Mouse (Mus musculus) stomach, postnatal 0 days (tissue): Measurements from ENCODE around the gene Cacng8. TPM values are rescaled to one million over a fixed set of nuclear protein-coding genes. Genes with fewer than 3 reads are reported as not detected.
A peak's percentile ranks its signal among the peaks of the same experiment; 100 is the strongest.
"Not testable (repeated sequence)": the region's sequence is repeated elsewhere in the genome, so short reads cannot be mapped to it uniquely, and the experiment has no call there.

ENCODE experiments used
- ATAC-seq: fragments of 200-750 bp; cut with Nextera tagmentation; 2 replicates; pipeline ENCODE4 v1.8.0; 2017; ENCODE audit not compliant: low FRiP score, low TSS enrichment
- DNase-seq: peaks from one replicate; pipeline ENCODE4 v3.0.0-alpha.2; 2016; ENCODE audit warnings: low spot score
- H3K27ac ChIP-seq: fragments of 300-500 bp; sonication (generic); replicated peaks from 2 replicates; pipeline ENCODE4 v1.5.1; 2014; ENCODE audit warnings: mild to moderate bottlenecking, control low read depth
- H3K27me3 ChIP-seq: fragments of 300-500 bp; sonication (generic); 2 replicates; pipeline ENCODE4 v1.6.1; 2014; ENCODE audit warnings: low read length; ENCODE audit not compliant: control insufficient read depth, insufficient read depth
- H3K36me3 ChIP-seq: fragments of 300-500 bp; sonication (generic); 2 replicates; pipeline ENCODE4 v1.6.1; 2014; ENCODE audit warnings: low read length, mixed read lengths; ENCODE audit not compliant: control insufficient read depth, insufficient read depth
- H3K4me1 ChIP-seq: fragments of 300-500 bp; sonication (generic); replicated peaks from 2 replicates; pipeline ENCODE4 v1.6.1; 2014; ENCODE audit warnings: antibody characterized with exemption; ENCODE audit not compliant: control insufficient read depth, insufficient read depth
- H3K4me2 ChIP-seq: fragments of 300-500 bp; sonication (generic); replicated peaks from 2 replicates; pipeline ENCODE4 v1.6.1; 2014; ENCODE audit warnings: low read depth, mild to moderate bottlenecking, control low read depth, moderate library complexity
- H3K4me3 ChIP-seq: fragments of 300-500 bp; sonication (generic); 2 replicates; pipeline ENCODE4 v1.5.1; 2014; ENCODE audit warnings: low read depth, low read length, control low read depth
- H3K9ac ChIP-seq: fragments of 300-500 bp; sonication (generic); 2 replicates; pipeline ENCODE4 v1.6.1; 2014; ENCODE audit warnings: mild to moderate bottlenecking, low read length, control low read depth, mixed read lengths
- H3K9me3 ChIP-seq: fragments of 300-500 bp; sonication (generic); 2 replicates; pipeline ENCODE4 v1.6.1; 2016; ENCODE audit warnings: low read length; ENCODE audit not compliant: control insufficient read depth
- CTCF ChIP-seq: IDR thresholded peaks from 2 replicates; pipeline ENCODE4 v1.5.1; 2016; ENCODE audit warnings: antibody characterized with exemption, low read depth, mild to moderate bottlenecking, moderate library complexity
- EP300 ChIP-seq: optimal IDR thresholded peaks from 2 replicates; pipeline ENCODE3; 2016; ENCODE audit warnings: antibody characterized with exemption
- WGBS: fragments of 180-500 bp; shearing (Covaris S2); extraction: QIAGEN DNeasy Blood & Tissue Kit; methylation state at CpG from one replicate; pipeline ENCODE4 v1.1.7; 2014; 5-methylcytosine and 5-hydroxymethylcytosine counted together
- polyA plus RNA-seq: library from polyadenylated mRNA; unstranded; fragments of >200 nt; fragmentation: Nextera tagmentation; extraction: Ambion mirVana; gene quantifications from 2 replicates; pipeline ENCODE4 v1.2.1, GENCODE M21; 2015

Gene Cacng8
- polyA plus RNA-seq, 1 experiment from 2014 or later: 0.35 TPM

- Histone ChIP-seq H3K9me3 (no peaks in the 10 kb centered on the region), H3K4me3 (no peak overlapping the region), H3K4me2 (peak overlapping the region; percentile 40; the same call in 1 of the 2 replicates), H3K36me3 (no peaks in the 10 kb centered on the region), H3K27ac (no peak overlapping the region), H3K27me3 (no peaks in the 10 kb centered on the region), H3K4me1 (no peaks in the 10 kb centered on the region), H3K9ac (no peak overlapping the region)
- ATAC-seq (no peak), DNase-seq (no peak)
- TF ChIP-seq CTCF (no peak), EP300 (no peak)
- WGBS: 2% methylated on average over 16 of the region's 17 CpGs
Observed at GRCm38 (mm10) chr7:3389444-3390412, 755 bp upstream of the Cacng8 start.

- TF ChIP-seq CTCF (no peak), EP300 (no peak)
Observed at GRCm38 (mm10) chr7:3391081-3391451, 583 bp downstream of the Cacng8 start.

DNA sequence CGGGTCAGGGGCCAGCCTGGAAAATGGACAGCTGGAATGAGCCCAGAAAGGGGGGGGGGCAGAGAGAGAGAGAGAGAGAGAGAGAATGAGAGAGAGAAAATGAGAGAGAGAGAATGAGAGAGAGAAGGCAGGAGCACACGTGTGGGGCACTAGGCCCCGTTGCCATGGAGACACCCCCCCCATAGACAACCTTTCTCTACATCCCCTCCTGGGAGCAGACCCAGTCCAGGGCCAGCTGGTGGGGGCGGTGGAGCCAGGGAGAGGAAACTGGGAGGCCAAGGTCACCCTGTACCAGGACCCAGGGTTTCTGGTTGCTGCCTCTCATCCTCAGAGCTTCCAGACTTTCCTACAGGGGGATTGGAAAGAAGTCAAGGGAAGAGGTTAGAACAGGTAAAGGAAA is 1.3 kb downstream of the Cacng8 start:
- H3K4me3 ChIP-seq: no peak overlapping the region
- H3K9ac ChIP-seq: no peak overlapping the region
- 28% methylated on average over 4 of the region's 4 CpGs for WGBS
- H3K4me2 ChIP-seq: no peak overlapping the region
- TF ChIP-seq EP300: no peak
- TF ChIP-seq CTCF: no peak
- no peak for DNase-seq
- H3K9me3 ChIP-seq: no peaks in the 10 kb centered on the region
- no peaks in the 10 kb centered on the region for H3K27me3 ChIP-seq
- H3K4me1 ChIP-seq: no peaks in the 10 kb centered on the region
- H3K27ac ChIP-seq: no peak overlapping the region
- H3K36me3 ChIP-seq: no peaks in the 10 kb centered on the region
- ATAC-seq: no peak

More at GRCm38 (mm10) chr7:3391081-3391451, 583 bp downstream of the Cacng8 start:
- Histone ChIP-seq H3K4me2 (no peak overlapping the region), H3K36me3 (no peaks in the 10 kb centered on the region), H3K27ac (no peak overlapping the region), H3K9me3 (no peaks in the 10 kb centered on the region), H3K27me3 (no peaks in the 10 kb centered on the region), H3K4me3 (no peak overlapping the region), H3K9ac (no peak overlapping the region), H3K4me1 (no peaks in the 10 kb centered on the region)
- WGBS: 9% methylated on average over 12 of the region's 12 CpGs
- no peak for DNase-seq
- ATAC-seq: no peak

DNA sequence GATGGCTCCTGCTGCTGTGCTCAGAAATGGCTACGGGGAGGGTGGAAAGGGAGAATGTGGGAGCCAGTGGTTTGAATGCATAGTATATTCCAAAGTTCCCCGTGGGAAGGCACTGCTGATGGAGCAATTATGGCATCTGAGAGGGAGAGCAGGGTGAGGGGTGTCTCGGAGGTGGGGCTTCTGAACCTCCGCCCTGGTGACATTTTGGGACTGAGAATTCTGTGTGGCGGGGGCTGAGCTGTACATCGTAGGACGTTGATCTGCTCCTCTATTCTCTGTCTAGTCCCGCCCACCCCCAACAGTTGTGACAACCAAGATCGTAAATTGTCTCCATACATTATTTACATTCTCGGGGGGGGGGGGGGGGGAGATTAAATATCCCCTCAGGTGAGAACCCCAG is 6.9 kb downstream of the Cacng8 start:
- no peak for ATAC-seq
- 66% methylated on average over 10 of the region's 10 CpGs for WGBS
- H3K4me2 ChIP-seq: no peak overlapping the region
- no peaks in the 10 kb centered on the region for H3K36me3 ChIP-seq
- no peaks in the 10 kb centered on the region for H3K27me3 ChIP-seq
- no peak overlapping the region for H3K4me3 ChIP-seq
- no peaks in the 10 kb centered on the region for H3K4me1 ChIP-seq
- no peak overlapping the region for H3K27ac ChIP-seq
- TF ChIP-seq CTCF (no peak), EP300 (no peak)
- no peak for DNase-seq
- no peaks in the 10 kb centered on the region for H3K9me3 ChIP-seq
- H3K9ac ChIP-seq: no peak overlapping the region

- WGBS: 61% methylated on average over 7 of the region's 7 CpGs
- Histone ChIP-seq H3K36me3 (no peaks in the 10 kb centered on the region), H3K27ac (no peak overlapping the region), H3K9ac (no peak overlapping the region), H3K4me1 (no peaks in the 10 kb centered on the region), H3K4me2 (no peak overlapping the region), H3K4me3 (no peak overlapping the region), H3K9me3 (no peaks in the 10 kb centered on the region), H3K27me3 (no peaks in the 10 kb centered on the region)
- TF ChIP-seq CTCF (no peak), EP300 (no peak)
- no peak for DNase-seq
- no peak for ATAC-seq
Observed at GRCm38 (mm10) chr7:3397797-3398196, 7.3 kb downstream of the Cacng8 start.

DNA sequence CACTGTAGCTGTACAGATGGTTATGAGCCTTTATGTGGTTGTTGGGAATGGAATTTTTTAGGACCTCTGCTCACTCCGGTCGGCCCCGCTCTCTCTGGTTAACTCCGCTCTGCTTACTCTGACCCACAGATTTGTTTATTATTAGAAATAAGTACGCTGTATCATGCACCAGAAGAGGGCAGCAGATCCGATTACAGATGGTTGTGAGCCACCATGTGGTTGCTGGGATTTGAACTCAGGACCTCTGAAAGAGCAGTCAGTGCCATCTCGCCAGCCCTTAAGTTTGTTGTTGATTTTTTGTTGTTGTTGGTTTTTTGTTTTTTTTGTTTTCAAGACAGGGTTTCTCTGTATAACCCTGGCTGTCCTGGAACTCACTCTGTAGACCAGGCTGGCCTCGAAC is 7.9 kb downstream of the Cacng8 start:
- not testable (repeated sequence) for ATAC-seq, H3K4me3 ChIP-seq, H3K9me3 ChIP-seq, H3K9ac ChIP-seq, H3K4me2 ChIP-seq, H3K36me3 ChIP-seq, DNase-seq, H3K4me1 ChIP-seq, H3K27me3 ChIP-seq, H3K27ac ChIP-seq
- WGBS: 87% methylated on average over 8 of the region's 8 CpGs
